Mouse (Mus musculus) MEL (cell line): Measurements from ENCODE around the gene Kif15.

Experiments
- CHD1 ChIP-seq: IDR thresholded peaks from 2 replicates; pipeline ENCODE4 v1.6.1; 2012; ENCODE audit warnings: low read depth, mild to moderate bottlenecking, inconsistent platforms, low read length, improper control_type of control experiment
- CTCF ChIP-seq, 3 experiments: IDR thresholded peaks in 2 of 3; conservative IDR thresholded peaks in 1 of 3; 2 replicates each; pipeline ENCODE4 v1.5.1; 2011 to 2012; ENCODE audit warnings: low read length in 3 of 3, low read depth in 2 of 3, mild to moderate bottlenecking in 2 of 3, improper control_type of control experiment in 1 of 3, inconsistent platforms in 1 of 3, mixed read lengths in 1 of 3, moderate library complexity in 1 of 3; ENCODE audit not compliant: control insufficient read depth in 1 of 3, insufficient read depth in 1 of 3, poor library complexity in 1 of 3, severe bottlenecking in 1 of 3
- E2F4 ChIP-seq: IDR thresholded peaks from 2 replicates; pipeline ENCODE4 v1.6.1; 2011; ENCODE audit warnings: low read depth, low read length, improper control_type of control experiment, borderline replicate concordance
- MYB ChIP-seq: IDR thresholded peaks from 2 replicates; pipeline ENCODE4 v1.6.1; 2011; ENCODE audit warnings: mild to moderate bottlenecking, low read depth, low read length, improper control_type of control experiment
- POLR2A ChIP-seq, 2 experiments: IDR thresholded peaks; 2 replicates each; pipeline ENCODE4 v1.6.1; 2011 to 2012; ENCODE audit warnings: low read length in 2 of 2, mild to moderate bottlenecking in 2 of 2, control low read depth in 1 of 2, improper control_type of control experiment in 1 of 2, low read depth in 1 of 2, moderate library complexity in 1 of 2; ENCODE audit not compliant: control insufficient read depth in 1 of 2, insufficient read depth in 1 of 2, poor library complexity in 1 of 2
- POLR2AphosphoS2 ChIP-seq: IDR thresholded peaks from 2 replicates; pipeline ENCODE4 v1.6.1; 2011; ENCODE audit warnings: low read length, improper control_type of control experiment
- TBP ChIP-seq: IDR thresholded peaks from 2 replicates; pipeline ENCODE4 v1.8.0; 2011; ENCODE audit warnings: low read depth, low read length, improper control_type of control experiment

- TF ChIP-seq POLR2A (IDR thresholded peaks at IDR 0.05; ENCODE audit: control insufficient read depth in 1 of 2, insufficient read depth in 1 of 2, low read depth in 1 of 2, low read length in 2 of 2, poor library complexity in 1 of 2) (no peak), CTCF (IDR thresholded peaks at IDR 0.05 in 2 of 3, conservative IDR thresholded peaks at IDR 0.05 in 1 of 3; ENCODE audit: control insufficient read depth in 1 of 3, insufficient read depth in 1 of 3, low read depth in 2 of 3, low read length in 3 of 3, poor library complexity in 1 of 3, severe bottlenecking in 1 of 3) (no peak), CHD1 (no peak), POLR2AphosphoS2 (no peak), TBP (no peak), MYB (no peak), E2F4 (no peak)
These were observed 83.6 kb downstream of the Kif15 start, which contains the start of gene Tgm4 for GRCm38 (mm10) chr9:123034426-123034825.
